Mouse (Mus musculus) stomach, embryonic 14.5 days (tissue): ENCODE measurements around the gene Dchs1. TPM values are rescaled to one million over a fixed set of nuclear protein-coding genes. Genes with fewer than 3 reads are reported as not detected.
"Not testable (repeated sequence)": the region's sequence is repeated elsewhere in the genome, so short reads cannot be mapped to it uniquely, and the experiment has no call there.

ENCODE experiments used
- ATAC-seq: fragments of 200-750 bp; cut with Nextera tagmentation; 2 replicates; pipeline ENCODE4 v1.8.0; 2017; ENCODE audit warnings: low read depth, moderate TSS enrichment; ENCODE audit not compliant: insufficient number of reproducible peaks, insufficient read depth, low FRiP score
- H3K27ac ChIP-seq: fragments of 300-500 bp; sonication (generic); 2 replicates; pipeline ENCODE4 v1.5.1; 2014; ENCODE audit warnings: mild to moderate bottlenecking, low read length, moderate library complexity, mixed read lengths
- H3K27me3 ChIP-seq: fragments of 300-500 bp; sonication (generic); 2 replicates; pipeline ENCODE4 v1.6.1; 2014; ENCODE audit warnings: low read length, control low read depth, mixed read lengths; ENCODE audit not compliant: control insufficient read depth, insufficient read depth
- H3K36me3 ChIP-seq: fragments of 300-500 bp; sonication (generic); 2 replicates; pipeline ENCODE4 v1.6.1; 2014; ENCODE audit warnings: mild to moderate bottlenecking, control low read depth, low read length, moderate library complexity, mixed read lengths; ENCODE audit not compliant: control insufficient read depth, insufficient read depth
- H3K4me1 ChIP-seq: fragments of 300-500 bp; sonication (generic); 2 replicates; pipeline ENCODE4 v1.6.1; 2014; ENCODE audit warnings: low read length, control low read depth, mixed read lengths; ENCODE audit not compliant: control insufficient read depth, insufficient read depth
- H3K4me2 ChIP-seq: fragments of 300-500 bp; sonication (generic); replicated peaks from 2 replicates; pipeline ENCODE4 v1.6.1; 2014; ENCODE audit warnings: low read depth, low read length, control low read depth
- H3K4me3 ChIP-seq: fragments of 300-500 bp; sonication (generic); 2 replicates; pipeline ENCODE4 v1.5.1; 2014; ENCODE audit warnings: low read depth, low read length, control low read depth
- H3K9ac ChIP-seq: fragments of 300-500 bp; sonication (generic); replicated peaks from 2 replicates; pipeline ENCODE4 v1.6.1; 2014; ENCODE audit warnings: low read depth, mild to moderate bottlenecking, control low read depth, low read length, moderate library complexity, mixed read lengths
- H3K9me3 ChIP-seq: fragments of 300-500 bp; sonication (generic); 2 replicates; pipeline ENCODE4 v1.6.1; 2016; ENCODE audit warnings: low read depth, low read length, control low read depth; ENCODE audit not compliant: control insufficient read depth
- WGBS: fragments of 180-500 bp; shearing (Covaris S2); extraction: QIAGEN DNeasy Blood & Tissue Kit; methylation state at CpG from one replicate; pipeline ENCODE4 v1.1.7; 2014; 5-methylcytosine and 5-hydroxymethylcytosine counted together
- polyA plus RNA-seq: library from polyadenylated mRNA; unstranded; fragments of >200 nt; fragmentation: Nextera tagmentation; extraction: Ambion mirVana; gene quantifications from 2 replicates; pipeline ENCODE4 v1.2.1, GENCODE M21; 2014

The Dchs1 gene
- polyA plus RNA-seq, 1 experiment from 2014 or later, result 20.5 TPM

- peaks cover 39% of the 10 kb centered on the region for H3K36me3 ChIP-seq
- 26% methylated on average over 3 of the region's 3 CpGs for WGBS
Observed at GRCm38 (mm10) chr7:105737648-105738047, 49.8 kb downstream of the Dchs1 start.

GRCm38 (mm10) chr7:105736911-105737521 lies 50.4 kb downstream of the Dchs1 start, which contains the start of gene Rrp8:
TSS of gene Rrp8 (minus strand) at chr7:105737385.
- no peaks in the 10 kb centered on the region for H3K9me3 ChIP-seq
- H3K4me2 ChIP-seq, result peak within 1 kb of the TSS; percentile 71
- peaks cover 37% of the 10 kb centered on the region for H3K36me3 ChIP-seq
- under 1% methylated on average over 30 of the region's 30 CpGs for WGBS
- ATAC-seq, result no peak
- H3K27me3 ChIP-seq, result no peaks in the 10 kb centered on the region
- peak within 1 kb of the TSS; percentile 70 for H3K4me3 ChIP-seq
- peak within 1 kb of the TSS; percentile 78 for H3K9ac ChIP-seq
- peaks cover 23% of the 10 kb centered on the region for H3K4me1 ChIP-seq
- peak within 1 kb of the TSS; percentile 96 for H3K27ac ChIP-seq

More at GRCm38 (mm10) chr7:105737648-105738047, 49.8 kb downstream of the Dchs1 start:
- ATAC-seq, result no peak
- Histone ChIP-seq H3K9ac (peak overlapping the region; percentile 78), H3K4me1 (peaks cover 23% of the 10 kb centered on the region), H3K9me3 (no peaks in the 10 kb centered on the region), H3K4me2 (peak overlapping the region; percentile 71), H3K4me3 (peak overlapping the region; percentile 70), H3K27ac (no peak overlapping the region), H3K27me3 (no peaks in the 10 kb centered on the region)

GRCm38 (mm10) chr7:105736264-105736901 lies 51.1 kb downstream of the Dchs1 start, which contains the start of gene Ilk:
TSS of gene Ilk (plus strand) at chr7:105736592.
- Histone ChIP-seq H3K36me3 (peaks cover 38% of the 10 kb centered on the region), H3K9ac (peak within 1 kb of the TSS; percentile 78)

GRCm38 (mm10) chr7:105735464-105735863 lies 52.0 kb downstream of the Dchs1 start:
- not testable (repeated sequence) for ATAC-seq, H3K27me3 ChIP-seq, H3K9me3 ChIP-seq
- H3K4me3 ChIP-seq, result peak overlapping the region; percentile 70
- H3K36me3 ChIP-seq, result peaks cover 34% of the 10 kb centered on the region
- peaks cover 23% of the 10 kb centered on the region for H3K4me1 ChIP-seq
- H3K9ac ChIP-seq, result peak overlapping the region; percentile 78
- H3K27ac ChIP-seq, result peak overlapping the region; percentile 82
- 47% methylated on average over 4 of the region's 4 CpGs for WGBS
- H3K4me2 ChIP-seq, result peak overlapping the region; percentile 71

More at GRCm38 (mm10) chr7:105736264-105736901, 51.1 kb downstream of the Dchs1 start, which contains the start of gene Ilk:
- peak within 1 kb of the TSS; percentile 71 for H3K4me2 ChIP-seq
- H3K4me3 ChIP-seq, result peak within 1 kb of the TSS; percentile 70
- H3K9me3 ChIP-seq, result no peaks in the 10 kb centered on the region
- no peaks in the 10 kb centered on the region for H3K27me3 ChIP-seq
- H3K4me1 ChIP-seq, result peaks cover 23% of the 10 kb centered on the region
- under 1% methylated on average over 50 of the region's 62 CpGs for WGBS
- peak within 1 kb of the TSS; percentile 82 for H3K27ac ChIP-seq
- peak; percentile 96 for ATAC-seq

GRCm38 (mm10) chr7:105734826-105735225 lies 52.6 kb downstream of the Dchs1 start:
- H3K27ac ChIP-seq, result no peak overlapping the region
- H3K4me3 ChIP-seq, result no peak overlapping the region
- peak overlapping the region; percentile 71; the same call in 1 of the 2 replicates for H3K4me2 ChIP-seq
- no peak for ATAC-seq
- no peaks in the 10 kb centered on the region for H3K9me3 ChIP-seq
- H3K36me3 ChIP-seq, result peaks cover 29% of the 10 kb centered on the region
- WGBS, result 79% methylated on average over 8 of the region's 8 CpGs
- no peaks in the 10 kb centered on the region for H3K27me3 ChIP-seq
- peaks cover 23% of the 10 kb centered on the region for H3K4me1 ChIP-seq
- H3K9ac ChIP-seq, result no peak overlapping the region

- Histone ChIP-seq H3K9me3 (no peaks in the 10 kb centered on the region), H3K36me3 (peaks cover 29% of the 10 kb centered on the region), H3K4me1 (peaks cover 17% of the 10 kb centered on the region), H3K9ac (no peak overlapping the region), H3K27me3 (no peaks in the 10 kb centered on the region), H3K4me2 (no peak overlapping the region), H3K27ac (no peak overlapping the region), H3K4me3 (no peak overlapping the region)
- no peak for ATAC-seq
- WGBS, result 95% methylated on average over 11 of the region's 11 CpGs
Observed at GRCm38 (mm10) chr7:105733836-105734235, 53.6 kb downstream of the Dchs1 start.

GRCm38 (mm10) chr7:105728701-105729428 lies 58.6 kb downstream of the Dchs1 start:
- Histone ChIP-seq H3K4me2 (no peak overlapping the region), H3K4me3 (no peak overlapping the region), H3K4me1 (no peaks in the 10 kb centered on the region), H3K9ac (no peak overlapping the region), H3K9me3 (no peaks in the 10 kb centered on the region), H3K36me3 (peaks cover 22% of the 10 kb centered on the region), H3K27me3 (no peaks in the 10 kb centered on the region), H3K27ac (no peak overlapping the region)
- 84% methylated on average over 6 of the region's 6 CpGs for WGBS
- no peak for ATAC-seq

- peaks cover 4% of the 10 kb centered on the region for H3K36me3 ChIP-seq
- no peak overlapping the region for H3K4me2 ChIP-seq
- H3K4me1 ChIP-seq, result no peaks in the 10 kb centered on the region
- H3K4me3 ChIP-seq, result no peak overlapping the region
- no peaks in the 10 kb centered on the region for H3K9me3 ChIP-seq
- WGBS, result 95% methylated on average over 4 of the region's 4 CpGs
- H3K27ac ChIP-seq, result no peak overlapping the region
- ATAC-seq, result no peak
- H3K27me3 ChIP-seq, result no peaks in the 10 kb centered on the region
- no peak overlapping the region for H3K9ac ChIP-seq
Observed at GRCm38 (mm10) chr7:105726980-105727325, 60.5 kb downstream of the Dchs1 start.
